Mouse (Mus musculus): ENCODE data around the gene Defb10.
"Not testable (repeated sequence)": the region's sequence is repeated elsewhere in the genome, so short reads cannot be mapped to it uniquely, and the experiment has no call there.

Defb10 gene

DNA sequence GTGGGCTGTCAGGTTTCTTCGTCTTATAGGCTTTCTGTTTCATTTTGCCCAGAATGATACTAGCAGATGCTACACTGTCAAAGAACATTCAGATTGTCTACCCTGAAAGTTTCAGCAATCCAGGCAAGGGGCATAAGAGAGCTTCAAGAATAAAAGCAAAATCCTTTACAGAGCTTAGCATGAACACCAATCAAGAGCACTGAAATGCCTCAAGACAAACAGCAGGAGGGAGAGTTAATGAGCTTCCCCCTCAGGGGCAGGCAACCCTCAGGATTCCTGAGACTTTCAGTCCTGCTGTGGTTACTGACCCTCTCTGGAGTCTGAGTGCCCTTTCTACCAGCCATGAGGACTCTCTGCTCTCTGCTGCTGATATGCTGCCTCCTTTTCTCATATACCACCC is at the start of gene Defb10:
TSS of gene Defb10 (plus strand) at position 316 of the 400 bp plus-strand sequence.
- not testable (repeated sequence) for DNase-seq (ENCODE audit: low spot score in 2 of 2)

DNA sequence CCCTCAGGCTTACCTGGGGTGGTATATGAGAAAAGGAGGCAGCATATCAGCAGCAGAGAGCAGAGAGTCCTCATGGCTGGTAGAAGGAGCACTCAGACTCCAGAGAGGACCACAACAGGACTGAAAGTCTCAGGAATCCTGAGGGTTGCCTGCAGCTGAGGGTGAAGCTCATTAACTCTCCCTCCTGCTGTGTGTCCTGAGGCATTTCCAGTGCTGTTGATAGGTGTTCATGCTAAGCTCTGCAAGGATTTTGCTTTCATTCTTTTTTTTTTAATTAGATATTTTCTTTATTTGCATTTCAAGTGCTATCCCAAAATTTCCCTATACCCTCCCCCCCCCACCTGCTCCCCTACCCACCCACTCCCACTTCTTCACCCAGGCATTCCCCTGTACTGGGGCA is 26.6 kb downstream of the Defb10 start, which contains the start of gene Defb9:
TSS of gene Defb9 (minus strand) at position 101 of the 400 bp plus-strand sequence.
- not testable (repeated sequence) for DNase-seq (ENCODE audit: low spot score in 2 of 2)

DNA sequence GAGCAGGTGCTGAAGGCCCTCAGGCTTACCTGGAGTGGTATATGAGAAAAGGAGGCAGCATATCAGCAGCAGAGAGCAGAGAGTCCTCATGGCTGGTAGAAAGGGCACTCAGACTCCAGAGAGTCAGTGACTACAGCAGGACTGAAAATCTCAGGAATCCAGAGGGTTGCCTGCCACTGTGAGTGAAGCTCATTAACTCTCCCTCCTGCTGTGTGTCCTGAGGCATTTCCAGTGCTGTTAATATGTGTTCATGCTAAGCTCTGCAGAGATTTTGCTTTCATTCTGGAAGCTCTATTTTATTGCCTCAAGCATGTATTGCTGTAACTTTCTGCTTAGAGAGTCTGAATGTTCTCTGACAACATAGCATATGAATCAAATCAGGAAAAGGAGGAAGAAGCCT is 47.6 kb downstream of the Defb10 start, which contains the start of gene Defb11:
TSS of gene Defb11 (minus strand) at position 123 of the 400 bp plus-strand sequence.
- not testable (repeated sequence) for DNase-seq (ENCODE audit: low spot score in 2 of 2)

All from left cerebral cortex, adult 9 months (tissue).